Mouse (Mus musculus): ENCODE data around the gene Efna5.

The Efna5 gene

DNA sequence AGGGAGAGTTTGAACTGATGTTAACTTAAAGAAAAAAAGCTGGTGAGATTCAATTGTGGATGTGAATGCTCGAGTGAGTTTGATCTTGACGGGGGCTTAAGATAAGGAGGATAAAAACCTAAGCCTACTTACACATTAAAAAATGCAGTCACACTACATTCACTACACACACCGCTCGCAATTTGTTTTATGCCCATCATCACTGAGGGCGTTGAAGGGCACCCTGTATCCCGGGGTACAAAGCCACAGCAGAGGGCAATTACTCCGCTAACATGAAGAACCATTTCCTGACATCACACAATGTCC lies 94.6 kb downstream of the Efna5 start:
- no peak for DNase-seq

DNA sequence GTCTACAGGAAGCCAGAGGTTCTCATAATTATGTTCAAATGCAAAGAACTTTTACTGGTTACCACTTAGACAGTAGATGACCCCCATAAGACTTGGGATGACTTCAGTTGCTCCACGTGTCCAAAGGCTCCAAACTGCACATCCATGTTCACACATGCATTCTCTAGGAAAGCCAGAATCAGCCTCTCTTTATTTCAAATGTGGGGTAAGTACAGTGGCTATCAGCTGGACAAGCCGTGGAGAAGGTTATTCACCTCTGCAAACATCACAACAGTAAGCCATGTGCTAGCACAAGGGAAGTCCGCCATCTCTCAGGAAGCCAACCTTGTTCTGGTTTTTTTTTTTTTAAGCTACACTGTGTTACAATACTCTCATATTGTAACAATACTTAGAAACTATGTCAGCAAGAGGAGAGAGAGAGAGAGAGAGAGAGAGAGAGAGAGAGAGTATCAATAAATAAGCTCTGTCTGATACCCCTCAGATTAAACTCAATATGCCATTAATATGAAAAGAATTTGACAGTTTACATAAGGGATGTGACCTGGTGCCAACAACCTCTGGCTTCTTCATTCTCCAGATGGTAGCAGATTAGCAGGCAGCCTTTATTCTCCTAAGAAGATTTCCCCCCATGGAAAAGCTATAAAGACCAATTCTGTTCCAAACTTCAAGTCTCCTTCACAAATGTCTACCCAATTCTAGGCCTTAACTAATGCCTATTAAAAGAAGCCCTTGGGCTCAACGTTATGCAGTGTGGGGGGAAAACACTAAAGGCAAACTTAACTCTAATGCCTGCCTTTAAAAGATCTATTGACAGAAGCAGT lies 95.1 kb downstream of the Efna5 start:
- DNase-seq: no peak

DNA sequence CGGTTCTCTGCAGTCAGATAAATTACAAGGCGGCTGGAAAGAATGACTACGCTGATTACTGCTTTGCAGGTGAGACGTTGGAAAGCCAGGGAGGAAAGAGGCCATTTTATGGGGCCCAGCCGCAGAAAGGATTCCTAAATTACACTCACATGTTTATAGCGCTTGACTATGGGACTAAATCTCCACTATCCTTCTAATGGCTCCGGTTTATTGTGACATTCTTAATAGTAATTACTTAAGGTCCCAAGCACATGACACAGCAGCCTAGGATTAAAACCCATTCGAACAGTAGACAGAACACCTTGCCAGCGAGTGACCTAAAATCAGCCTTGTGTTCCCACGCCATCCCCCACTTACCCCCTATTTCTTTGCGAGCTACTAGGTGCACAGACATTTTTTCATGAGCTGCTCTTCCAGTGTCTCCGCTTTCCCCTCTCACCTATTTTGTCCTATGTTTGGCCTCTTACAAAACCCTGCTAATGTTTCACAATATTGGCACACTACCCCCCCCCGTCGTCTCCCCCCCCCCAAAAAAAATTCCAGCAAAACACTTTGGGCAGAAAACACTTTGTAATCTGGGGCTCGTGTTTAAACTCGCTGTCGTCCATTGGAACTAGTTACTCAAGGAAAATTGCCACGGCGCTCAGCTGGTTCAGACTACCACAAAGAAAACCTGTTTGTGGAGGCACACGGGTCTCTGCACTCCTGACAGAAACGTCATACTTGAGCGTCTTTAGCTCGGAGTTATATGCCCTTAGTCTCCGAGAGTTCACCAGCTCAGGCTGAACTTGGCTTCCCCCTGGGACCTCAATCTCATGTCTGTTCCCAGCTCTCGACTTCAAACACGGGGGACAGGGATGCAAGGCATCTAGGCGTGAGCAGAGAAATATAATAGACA lies 96.6 kb downstream of the Efna5 start:
- peak; percentile 5 to 6 for DNase-seq

DNA sequence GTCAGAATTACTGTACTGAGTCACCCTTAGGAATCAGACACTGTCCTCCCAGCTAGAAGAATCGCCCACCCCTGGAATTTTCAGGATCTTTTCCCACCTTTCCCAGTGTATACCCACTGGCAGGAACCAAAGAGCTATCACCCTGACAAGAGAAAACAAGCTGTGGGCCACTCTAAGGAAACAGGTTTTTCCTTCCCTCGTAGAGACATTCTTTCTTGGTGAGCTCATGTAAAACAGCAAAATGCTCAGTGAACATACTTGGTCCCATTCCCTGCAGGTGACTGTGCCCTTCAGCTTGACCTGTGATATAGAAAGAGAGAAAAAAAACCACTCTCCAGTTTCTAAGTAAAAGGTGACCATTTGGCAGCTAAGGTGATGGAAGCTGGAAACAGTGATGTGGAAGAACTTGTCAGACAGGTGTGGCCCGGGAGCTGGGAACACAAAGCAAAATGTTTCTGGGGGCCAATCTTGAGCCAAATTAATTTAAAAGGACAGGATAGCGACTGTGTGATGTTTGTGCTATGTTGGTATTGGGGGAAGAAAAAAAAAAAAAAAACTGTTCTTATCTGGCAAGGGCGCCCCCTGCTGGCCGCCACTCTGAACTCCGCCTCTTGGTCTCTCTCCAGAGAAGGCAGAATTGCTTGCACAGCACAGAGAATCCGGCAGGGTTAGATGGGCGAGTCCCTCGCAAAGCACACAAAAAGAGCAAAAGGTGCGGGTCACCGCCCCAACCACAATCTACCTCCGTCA lies 97.4 kb downstream of the Efna5 start:
- peak; percentile 69 to 84 for DNase-seq

DNA sequence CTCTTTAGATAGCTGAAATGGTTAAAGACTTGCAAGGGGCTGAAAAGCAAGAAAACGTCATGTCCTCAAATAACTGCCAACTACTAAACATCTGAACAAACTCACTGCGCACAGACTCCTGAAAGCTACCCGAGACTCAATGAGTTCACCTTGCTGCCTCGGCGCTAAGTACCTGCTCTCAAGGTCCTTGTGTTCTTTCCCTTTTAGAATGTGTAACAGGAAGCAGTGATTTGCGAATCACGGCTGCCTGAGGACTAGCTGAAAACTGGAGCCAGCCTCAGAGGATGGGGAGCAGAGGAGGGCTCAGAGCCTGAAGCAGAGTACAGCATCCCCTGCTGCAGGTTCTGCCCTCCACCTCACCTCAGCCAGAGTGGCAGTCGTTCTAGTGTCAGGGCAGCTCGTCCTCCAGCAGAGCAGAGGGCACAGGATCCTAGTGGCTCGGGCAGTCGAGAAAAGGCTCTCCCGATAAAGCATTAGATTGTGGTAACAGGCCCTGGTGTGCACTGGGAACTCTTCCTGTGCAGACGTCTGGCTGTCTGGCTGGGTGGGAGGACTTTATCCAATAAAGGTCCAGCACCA lies 98.2 kb downstream of the Efna5 start:
- DNase-seq: peak; percentile 18 to 26

DNA sequence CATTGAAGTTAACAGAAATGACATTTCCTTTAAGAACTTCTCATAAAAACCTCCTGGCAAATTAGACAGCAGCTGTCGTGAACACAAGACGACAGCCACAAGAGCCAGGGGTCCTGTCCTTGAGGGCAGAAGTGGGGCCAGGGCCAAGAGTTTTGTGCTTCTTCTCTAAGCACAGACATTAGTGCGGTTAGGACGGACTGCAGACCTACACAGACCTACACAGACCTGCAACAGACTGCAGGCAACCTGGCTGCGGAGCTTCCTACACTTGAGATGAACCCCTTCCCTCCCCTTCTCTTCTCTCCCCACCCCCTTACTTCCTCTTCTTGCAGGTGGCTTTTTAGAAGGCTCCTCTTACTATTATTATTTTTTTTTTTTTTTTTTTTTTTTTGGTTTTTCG lies 100.0 kb downstream of the Efna5 start:
- DNase-seq: no peak

DNA sequence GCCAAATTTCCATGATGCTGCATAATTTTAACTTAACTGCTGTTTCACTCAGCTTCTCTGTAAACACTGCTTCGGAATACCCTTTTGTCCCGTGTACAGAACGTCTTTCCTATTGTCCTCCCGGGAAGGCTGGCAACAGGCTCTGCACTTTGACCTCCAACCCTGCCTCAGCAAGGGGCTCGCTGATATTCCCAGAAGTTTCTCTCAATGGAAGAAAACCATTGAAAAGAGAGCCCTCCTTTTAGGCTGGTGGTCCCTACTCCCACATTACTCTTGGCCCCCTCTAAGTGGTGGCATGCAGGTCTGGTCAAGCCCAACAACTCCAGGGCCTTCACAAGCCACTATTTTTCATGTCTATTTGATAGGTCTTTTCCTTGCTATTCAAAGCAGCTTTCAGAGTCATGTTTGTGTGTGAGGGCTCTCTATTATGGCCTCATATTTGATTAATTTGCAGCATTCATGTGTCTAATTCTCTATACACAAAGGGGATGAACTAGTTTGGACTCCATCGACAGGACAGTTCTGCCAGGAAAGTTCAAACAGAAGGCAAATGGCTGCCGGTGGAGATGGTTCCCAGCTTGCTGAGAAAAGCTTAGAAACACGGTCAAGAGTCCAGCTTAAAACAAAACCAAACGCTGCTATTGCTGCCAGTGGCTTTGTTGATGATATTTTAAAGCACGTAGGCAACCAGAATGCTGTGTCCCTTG lies 103.1 kb downstream of the Efna5 start:
- no peak for DNase-seq

DNA sequence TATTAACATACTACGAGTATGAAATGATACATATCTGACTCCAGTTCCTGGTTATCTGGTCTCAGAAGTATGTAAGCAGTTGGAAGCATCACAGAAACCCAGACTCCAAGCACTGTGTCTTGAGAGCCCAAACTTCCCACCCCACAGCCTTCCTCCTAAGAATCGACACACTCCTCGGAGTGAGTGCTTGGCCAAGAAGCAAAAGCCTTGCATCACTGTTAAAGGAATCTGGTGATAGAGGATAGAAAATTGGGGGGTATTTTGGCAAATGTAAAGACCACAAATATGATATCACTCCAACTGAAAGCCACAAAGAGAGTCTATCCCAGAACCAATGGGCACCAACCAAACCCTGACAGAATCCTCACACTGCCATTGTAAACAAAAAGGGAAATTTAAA lies 104.4 kb downstream of the Efna5 start:
- no peak for DNase-seq

DNA sequence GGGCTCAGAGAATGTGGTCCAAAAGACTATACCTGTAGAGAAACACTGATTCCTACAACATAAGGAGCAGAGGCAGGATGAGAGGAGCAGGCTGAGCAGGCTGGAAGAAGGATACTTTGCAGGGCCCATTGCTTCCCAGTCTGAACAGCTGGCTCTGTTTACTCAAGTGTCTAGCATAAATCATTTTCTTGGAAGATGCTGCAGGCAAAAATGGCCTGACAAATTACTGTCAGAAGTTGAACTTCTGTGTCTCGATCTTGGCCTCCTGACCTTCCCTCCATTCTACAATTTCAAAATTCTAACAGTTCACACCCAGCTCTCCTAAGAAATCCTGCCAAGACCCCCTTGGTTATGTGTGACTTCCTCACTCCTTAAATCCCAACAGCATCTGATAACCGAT lies 105.1 kb downstream of the Efna5 start:
- peak in 1 of 2 experiments; percentile 7 for DNase-seq

DNA sequence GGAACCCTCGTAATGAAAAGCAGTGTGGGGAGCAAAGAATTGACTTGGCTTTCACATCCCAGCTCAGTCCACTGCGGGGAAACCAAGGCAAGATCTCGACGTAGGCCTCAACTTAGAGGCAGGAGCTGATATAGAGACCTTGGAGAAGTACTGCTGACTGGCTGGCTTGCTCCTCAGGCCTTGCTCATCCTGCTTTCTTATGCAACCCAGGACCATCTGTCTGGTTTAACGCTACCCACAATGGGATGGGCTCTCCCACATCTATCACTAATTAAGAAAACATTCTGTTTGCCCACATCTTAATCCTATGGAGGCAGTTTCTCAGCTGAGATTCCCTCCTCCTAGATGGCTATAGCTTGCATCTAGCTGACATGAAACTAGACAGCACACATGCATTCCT lies 105.7 kb downstream of the Efna5 start:
- DNase-seq: no peak

DNA sequence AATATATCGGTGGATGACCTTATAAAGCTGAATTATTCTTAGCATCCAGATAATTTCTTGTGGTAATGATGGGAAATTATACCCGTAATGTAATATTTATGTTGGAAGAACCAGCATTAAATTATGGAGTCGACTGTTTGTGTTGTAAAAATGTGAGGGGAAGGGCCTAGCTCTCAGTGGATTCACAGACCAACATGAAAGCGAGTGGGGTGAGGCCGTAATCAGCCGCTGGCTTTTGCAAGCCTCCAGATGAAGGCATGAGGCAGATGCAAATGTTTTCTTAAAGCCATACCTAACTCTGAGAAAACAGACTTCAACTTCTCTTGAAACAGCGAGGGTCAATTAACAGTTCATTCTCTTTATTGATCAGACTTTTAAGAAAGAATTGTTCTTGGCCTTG lies 106.4 kb downstream of the Efna5 start:
- DNase-seq: no peak

DNA sequence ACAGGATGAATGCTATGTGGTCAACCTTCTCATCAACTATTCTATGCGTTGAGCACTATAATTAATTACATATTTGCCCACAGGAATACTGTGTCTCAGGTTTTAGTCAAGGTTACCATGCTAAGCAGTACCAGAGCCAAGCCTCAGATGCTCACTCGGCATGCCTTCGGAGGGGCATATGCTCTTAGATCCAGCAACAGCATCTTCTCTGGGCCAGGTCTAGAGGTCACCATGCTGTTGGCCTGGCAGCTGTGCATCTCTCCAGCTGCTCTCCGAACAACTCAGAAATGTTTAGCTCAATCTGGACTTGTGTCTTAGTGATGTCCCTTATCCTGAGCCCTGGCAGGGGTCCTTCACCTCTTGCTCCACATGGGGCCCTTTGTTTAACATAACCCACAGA lies 114.4 kb downstream of the Efna5 start:
- no peak for DNase-seq

DNA sequence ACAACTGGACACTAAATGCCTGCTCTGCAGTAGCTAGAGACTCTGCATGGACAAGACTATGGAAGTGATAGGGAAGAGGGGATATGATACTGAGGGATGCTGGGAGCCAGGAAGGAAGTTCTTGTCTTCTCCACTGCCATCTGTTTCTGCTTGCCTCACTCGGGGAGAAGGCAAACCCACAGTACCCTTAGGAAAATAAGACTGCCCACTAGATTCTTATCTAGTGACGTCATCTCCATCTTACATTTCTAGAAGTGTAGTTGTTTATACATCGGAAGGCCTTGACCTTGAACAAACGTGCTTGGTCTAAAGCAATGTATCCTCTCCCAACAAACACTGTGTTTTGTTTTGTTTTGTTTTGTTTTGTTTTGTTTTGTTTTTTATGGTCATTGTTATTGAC lies 116.0 kb downstream of the Efna5 start:
- no peak for DNase-seq

DNA sequence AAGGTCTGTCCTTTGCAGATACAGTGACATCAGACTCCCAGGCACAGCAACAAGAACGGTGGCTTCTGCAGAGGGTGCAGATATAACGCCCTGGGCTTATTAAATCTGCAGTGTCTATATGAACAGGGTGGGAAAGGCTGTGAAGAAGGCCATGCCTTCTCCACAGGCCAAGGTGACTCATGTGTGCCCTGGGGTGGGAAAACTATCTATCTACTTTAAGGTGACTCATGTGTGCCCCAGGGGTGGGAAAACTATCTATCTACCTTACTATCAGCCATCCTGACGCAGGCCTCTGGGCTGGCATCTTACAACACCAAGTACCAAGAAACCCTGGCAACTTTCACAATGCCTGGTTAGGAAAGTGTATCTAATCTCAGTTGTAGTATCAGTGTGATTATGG lies 124.2 kb downstream of the Efna5 start:
- DNase-seq: no peak

DNA sequence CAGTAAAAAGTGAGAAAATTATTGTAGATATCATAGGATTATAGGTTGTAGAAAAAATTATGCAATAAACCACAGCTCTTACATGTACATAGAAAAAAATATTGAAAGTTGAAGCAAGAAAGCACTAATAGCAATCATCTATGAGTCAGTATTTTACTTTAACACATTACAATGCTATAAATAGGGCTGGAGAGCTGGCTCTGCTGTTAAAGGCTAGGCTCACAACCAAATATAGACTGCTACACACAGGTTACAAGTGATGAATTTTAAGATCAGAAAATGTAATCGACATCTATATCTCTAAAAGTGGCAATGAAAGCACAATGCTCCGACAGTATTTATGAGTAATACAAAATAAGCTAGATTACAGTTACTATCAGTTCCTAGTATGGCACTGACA lies 125.5 kb downstream of the Efna5 start:
- no peak for DNase-seq

DNA sequence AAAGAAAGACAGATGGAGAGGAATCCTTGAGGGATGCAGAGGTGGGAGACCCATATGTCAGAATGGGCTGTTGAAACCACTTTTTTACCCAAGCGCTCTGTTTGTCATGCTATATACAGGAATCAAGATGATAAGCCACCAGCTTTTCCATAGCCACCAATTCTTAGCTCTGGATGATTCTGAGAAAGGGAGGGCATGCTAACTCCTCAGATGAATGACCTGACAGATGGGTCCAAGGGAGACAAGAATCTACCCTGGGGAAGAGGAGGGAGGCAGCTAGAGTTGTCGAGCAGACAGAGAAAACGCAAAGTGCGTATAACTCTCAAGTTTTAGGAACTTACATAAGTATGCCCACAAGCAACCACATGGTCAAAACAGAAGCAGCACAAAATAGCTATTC lies 126.5 kb downstream of the Efna5 start:
- DNase-seq: no peak

DNA sequence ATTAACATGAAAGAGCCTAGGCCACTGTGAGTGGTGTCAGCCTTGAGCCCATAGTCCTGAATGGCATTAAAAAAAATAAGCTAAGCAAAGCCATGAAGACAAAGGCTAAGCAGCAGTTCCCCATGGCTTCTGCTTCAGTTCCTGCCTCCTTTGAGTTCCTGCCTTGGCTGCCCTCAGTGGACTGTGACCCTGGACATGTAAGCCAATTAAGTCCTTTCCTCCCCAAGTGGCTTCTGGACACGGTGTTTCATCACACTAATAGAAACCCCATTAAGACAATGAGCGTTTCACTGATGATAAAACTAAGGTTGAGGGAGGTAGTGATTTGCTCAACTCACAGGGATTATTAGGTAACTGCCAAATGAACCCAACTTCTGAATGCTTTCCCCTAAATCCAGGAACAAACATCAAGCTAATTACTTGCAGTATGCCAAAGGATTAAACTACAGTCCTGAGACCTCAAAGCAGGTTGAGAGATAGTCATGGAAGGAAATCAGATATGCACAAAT lies 128.7 kb downstream of the Efna5 start:
- no peak for DNase-seq

DNA sequence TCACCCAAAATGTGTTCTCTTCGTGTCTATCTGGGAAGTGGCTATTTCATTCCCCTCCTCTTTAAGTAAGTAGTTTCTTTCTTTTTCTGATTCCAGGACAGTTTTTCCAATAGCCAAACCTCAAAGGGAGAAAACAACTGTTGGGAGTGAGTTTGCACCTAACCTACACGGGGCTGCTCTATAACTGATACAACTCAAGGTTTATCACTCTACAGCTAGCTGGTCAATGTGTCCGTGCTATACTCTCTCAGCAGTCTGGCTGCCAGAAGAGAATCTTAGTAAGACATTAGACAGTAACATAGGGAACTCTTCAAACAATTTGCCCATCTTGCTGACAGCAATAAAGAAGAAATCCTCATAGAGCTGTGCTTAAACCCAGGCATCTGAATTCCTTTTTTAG lies 130.5 kb downstream of the Efna5 start:
- DNase-seq: no peak

DNA sequence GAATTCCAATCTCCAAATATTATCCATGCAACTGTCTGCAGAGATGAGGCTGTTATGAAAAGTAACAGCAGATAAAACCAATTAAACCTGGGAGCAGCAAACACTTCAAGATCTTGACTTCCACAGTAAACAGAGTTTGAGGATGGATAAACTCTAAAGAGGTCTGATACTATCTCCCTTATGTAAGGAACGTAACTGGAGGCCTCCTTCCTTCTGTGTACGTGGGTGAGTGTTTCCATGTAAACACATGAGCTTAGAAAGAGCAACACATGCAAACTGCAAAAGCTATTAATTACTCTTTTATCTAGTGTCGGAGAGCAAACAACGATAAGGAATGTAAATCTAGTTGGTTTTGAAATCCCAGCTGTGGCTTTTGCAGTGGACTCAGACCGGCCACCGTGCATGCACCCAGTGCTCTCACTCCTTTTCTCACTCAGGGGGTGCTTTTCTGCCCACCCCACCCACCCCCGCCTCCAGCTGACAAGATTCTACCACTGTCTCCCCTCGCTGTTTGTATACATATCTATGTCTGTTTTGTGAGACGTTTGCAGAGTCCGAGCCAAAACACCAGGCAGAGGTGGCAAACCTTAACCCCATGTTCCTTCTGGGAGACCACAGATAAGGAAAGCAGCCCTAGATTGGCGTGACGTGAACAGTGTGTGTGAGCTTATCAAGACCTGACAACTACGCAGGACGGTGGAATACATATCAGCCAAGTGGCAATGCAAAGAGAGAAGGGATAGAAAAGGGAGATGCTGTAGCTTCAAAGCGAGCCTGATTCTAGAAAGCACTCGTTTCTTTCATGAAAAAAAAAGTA lies 132.1 kb downstream of the Efna5 start:
- no peak for DNase-seq

DNA sequence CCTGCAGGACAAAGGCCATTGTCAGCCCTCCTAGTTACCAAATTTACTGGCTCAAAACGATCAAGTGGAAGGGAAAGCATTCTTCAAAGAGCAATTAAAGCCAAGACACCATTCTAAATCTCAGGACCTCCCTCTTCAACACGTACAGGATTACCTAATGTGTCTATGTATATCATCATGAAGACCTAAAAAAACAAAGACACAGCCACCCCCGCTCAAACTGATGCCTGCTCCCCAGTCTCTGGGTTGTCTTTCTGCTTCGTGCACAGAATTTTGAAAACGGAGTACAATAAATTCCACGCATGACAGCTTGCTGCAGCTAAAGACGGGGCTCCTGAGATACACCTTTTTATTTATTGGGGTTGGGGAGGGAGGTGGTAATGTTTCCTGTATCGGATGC lies 133.7 kb downstream of the Efna5 start:
- no peak for DNase-seq

DNA sequence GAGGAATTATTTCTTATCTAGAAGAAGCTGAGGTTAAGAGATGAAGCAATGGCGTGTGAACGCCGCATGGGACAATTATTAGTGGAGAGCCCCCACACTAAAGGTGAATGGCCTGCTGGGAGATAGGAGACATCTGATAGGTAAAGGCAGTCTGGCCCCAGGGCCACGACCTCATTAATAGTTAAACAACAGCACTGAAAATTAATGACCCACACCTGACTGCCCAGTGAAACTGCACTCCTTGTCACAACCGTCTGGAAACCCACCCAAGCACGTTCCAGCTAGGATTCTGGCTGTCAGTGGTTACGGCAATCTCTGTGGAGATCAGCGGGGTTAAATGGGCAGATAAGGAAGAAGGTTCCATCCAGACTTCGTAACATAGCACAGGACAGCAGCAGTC lies 134.3 kb downstream of the Efna5 start:
- no peak for DNase-seq

DNA sequence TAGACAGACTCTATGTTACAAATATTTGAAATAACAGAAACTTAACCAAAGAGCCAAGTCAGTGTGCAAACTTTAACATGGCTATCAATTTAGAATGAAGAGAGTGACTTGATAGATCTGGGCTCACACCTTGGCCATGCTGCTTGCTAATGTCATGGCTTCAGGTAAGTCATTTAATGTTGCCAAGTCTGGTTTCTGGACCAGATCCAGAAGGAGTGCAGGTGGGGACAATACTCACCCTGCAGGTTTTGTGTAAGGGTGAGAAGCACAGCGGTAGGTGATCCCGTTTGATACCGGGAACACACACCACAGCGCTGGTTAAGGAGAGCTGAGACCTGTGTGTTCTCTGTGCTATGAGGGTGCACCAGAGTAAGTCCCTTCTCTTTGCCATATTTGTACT lies 135.8 kb downstream of the Efna5 start:
- DNase-seq: no peak
